Mouse (Mus musculus): Measurements from ENCODE around the gene Ralgps1. TPM values are rescaled to one million over a fixed set of nuclear protein-coding genes. Genes with fewer than 3 reads are reported as not detected.
A peak's percentile ranks its signal among the peaks of the same experiment; 100 is the strongest.
"Not testable (repeated sequence)": the region's sequence is repeated elsewhere in the genome, so short reads cannot be mapped to it uniquely, and the experiment has no call there.

The Ralgps1 gene
- polyA plus RNA-seq, 1 experiment = 0.53 TPM

DNA sequence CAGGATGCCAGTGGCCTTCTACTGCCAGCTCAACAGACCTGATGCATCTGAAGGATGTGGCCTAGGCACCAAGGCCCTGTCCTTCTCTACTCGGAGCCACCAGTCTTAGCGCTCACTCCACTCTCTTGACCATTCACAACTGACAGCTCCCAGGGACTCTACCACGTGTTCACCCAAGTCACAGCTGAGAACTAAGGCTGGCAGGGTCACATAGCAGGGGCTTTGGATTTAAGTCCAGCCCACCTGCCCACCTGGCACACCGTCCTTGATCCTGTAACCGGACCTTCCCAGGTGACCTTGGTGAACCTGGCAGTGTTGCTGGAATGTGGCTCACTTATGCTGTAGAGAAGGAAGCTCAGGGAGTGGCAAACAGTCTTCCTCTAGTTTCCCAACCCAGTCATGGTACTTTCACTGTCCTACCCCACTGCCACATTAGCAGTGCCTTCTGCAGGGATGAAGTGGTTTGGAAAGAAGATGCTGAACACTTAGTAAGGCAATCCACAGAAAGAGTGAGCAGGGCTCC is 156.0 kb downstream of the Ralgps1 start:
- Histone ChIP-seq H3K36me3 (replicated peaks; ENCODE audit: low read length) (no peaks in the 10 kb centered on the region), H3K4me1 (peaks cover 36% of the 10 kb centered on the region), H3K9me3 (no peaks in the 10 kb centered on the region), H3K27me3 (replicated peaks) (peaks cover 83% of the 10 kb centered on the region), H3K4me3 (replicated peaks) (peak overlapping the region; percentile 83)
- no peak for TF ChIP-seq FLI1 (IDR thresholded peaks at IDR 0.05; ENCODE audit: low read length)
- no peak for TF ChIP-seq GATA1 (IDR thresholded peaks at IDR 0.05; ENCODE audit: borderline replicate concordance, low read length)

DNA sequence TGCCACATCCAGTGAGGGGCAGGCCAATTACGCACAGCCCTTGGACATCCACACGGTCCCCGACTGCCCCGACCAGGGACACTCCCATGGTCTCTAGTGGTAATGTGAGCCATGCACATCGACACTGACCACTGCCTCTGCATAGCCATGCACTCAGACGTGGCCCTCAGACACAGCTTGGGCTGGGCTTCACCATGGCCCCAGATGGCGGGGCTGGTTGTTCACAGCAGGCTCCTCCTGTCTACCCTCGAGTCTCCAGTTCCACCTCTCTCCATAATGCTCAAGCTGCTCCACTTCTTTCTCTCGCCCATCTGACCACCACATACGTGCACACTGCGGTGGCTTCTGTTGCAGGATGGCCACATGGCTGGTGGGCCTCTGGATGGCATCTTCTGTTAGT is 160.0 kb downstream of the Ralgps1 start:
- not testable (repeated sequence) for H3K9me3 ChIP-seq; H3K36me3 ChIP-seq (replicated peaks; ENCODE audit: low read length); H3K4me3 ChIP-seq (replicated peaks)
- Histone ChIP-seq H3K27me3 (replicated peaks) (peaks cover 75% of the 10 kb centered on the region), H3K4me1 (peaks cover 19% of the 10 kb centered on the region)

DNA sequence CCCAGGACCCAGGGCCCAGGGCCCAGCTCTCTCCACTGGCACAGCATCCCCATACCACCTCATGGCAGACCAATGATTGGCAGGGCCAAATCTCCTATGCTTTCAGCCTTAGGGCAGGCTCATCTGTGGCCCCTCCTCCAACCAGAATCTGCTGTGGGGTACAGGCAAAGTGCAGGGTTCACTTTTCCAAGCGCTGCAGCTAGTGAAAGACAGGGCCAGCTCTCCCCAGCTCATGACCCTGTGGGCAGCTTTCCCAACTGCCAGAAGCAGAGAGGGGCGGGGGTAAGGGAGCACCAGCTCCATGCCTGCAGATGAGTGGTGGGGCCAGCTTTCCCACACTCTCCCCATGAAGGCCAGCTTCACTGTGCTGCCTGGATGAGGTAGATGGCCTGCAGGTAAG is 160.4 kb downstream of the Ralgps1 start:
- no peaks in the 10 kb centered on the region for H3K9me3 ChIP-seq
- peaks cover 15% of the 10 kb centered on the region for H3K4me1 ChIP-seq
- no peaks in the 10 kb centered on the region for H3K36me3 ChIP-seq (replicated peaks; ENCODE audit: low read length)

DNA sequence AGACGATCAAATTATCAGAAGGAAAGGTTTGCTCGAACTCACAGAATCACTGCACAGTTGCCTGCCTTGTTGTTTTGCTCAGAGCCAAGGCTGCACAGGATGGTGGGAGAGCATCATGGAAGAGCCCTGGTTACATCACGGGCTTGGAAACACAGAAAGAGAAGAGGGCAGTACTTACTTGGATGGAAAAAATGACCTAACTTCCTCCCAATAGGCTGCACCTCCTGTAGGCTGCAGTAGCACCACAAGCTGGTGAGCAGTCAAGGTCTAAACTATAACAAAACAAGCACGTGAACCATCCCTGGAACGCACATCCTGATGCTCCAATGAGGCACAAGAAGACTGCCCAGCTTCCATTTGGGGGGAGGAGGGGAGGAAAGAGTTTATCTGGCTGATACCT is 163.2 kb downstream of the Ralgps1 start:
- no peaks in the 10 kb centered on the region for H3K36me3 ChIP-seq (replicated peaks; ENCODE audit: low read length)
- H3K4me3 ChIP-seq (replicated peaks) = no peak overlapping the region
- H3K4me1 ChIP-seq = peaks cover 28% of the 10 kb centered on the region
- H3K9me3 ChIP-seq = no peaks in the 10 kb centered on the region
- no peak for TF ChIP-seq GATA1 (IDR thresholded peaks at IDR 0.05; ENCODE audit: borderline replicate concordance, low read length)
- peaks cover 62% of the 10 kb centered on the region for H3K27me3 ChIP-seq (replicated peaks)

More for the DNA sequence above, 160.4 kb downstream of the Ralgps1 start:
- H3K4me3 ChIP-seq (replicated peaks) = no peak overlapping the region
- no peak for TF ChIP-seq GATA1 (IDR thresholded peaks at IDR 0.05; ENCODE audit: borderline replicate concordance, low read length)
- TF ChIP-seq FLI1 (IDR thresholded peaks at IDR 0.05; ENCODE audit: low read length) = no peak
- H3K27me3 ChIP-seq (replicated peaks) = peaks cover 75% of the 10 kb centered on the region

DNA sequence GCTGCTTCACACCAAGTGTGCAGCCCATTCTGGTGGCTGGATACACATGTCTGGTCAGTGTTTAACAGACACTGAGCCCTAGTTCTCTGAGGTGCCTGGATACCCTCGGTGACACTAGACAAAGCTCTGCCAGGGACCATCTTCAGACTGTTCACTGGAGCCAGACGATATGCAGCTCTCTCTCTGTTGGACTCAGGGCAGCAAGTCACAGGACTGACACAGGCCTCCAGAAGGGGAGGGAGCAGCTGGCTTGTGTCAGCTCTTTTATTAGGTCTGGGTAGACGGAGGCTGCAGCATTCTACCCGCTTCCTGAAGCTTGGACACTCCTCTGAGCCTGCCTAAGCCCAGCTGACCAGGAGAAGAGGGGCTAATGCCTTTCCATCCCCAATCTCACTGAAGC is 164.2 kb downstream of the Ralgps1 start:
- Histone ChIP-seq H3K36me3 (replicated peaks; ENCODE audit: low read length) (no peaks in the 10 kb centered on the region), H3K27me3 (replicated peaks) (peaks cover 59% of the 10 kb centered on the region), H3K4me1 (peaks cover 29% of the 10 kb centered on the region), H3K4me3 (replicated peaks) (no peak overlapping the region), H3K9me3 (no peaks in the 10 kb centered on the region)
- TF ChIP-seq FLI1 (IDR thresholded peaks at IDR 0.05; ENCODE audit: low read length) (no peak), GATA1 (IDR thresholded peaks at IDR 0.05; ENCODE audit: borderline replicate concordance, low read length) (no peak)

DNA sequence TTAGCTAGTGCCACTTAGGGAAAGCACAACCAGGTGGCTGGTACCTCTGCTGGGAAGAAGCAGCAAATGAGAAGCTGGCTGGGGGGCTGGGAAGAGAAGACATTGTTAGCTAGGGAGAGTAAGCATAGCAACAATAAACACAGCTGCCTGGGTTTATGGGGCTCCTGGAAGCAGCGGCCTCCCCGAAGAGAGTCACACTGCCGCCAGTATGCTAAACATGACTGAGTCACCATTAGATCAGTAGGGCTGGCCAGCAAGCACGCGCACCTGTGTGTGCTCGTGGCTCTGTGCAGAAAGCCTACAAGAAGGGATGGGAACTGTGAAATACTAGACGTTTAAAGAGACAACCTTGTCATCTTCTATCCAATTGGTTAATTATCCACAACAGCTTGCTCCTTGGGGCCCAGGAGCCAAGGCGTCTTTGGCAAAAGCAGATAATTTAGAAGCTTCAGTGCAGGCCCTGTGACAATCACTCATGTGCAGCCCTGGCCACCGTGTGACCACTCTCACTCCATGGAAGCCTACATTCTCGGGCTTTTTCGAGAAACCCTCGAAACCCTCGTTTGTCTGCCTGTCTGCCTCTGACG is 165.3 kb downstream of the Ralgps1 start:
- peaks cover 29% of the 10 kb centered on the region for H3K4me1 ChIP-seq
- peaks cover 61% of the 10 kb centered on the region for H3K27me3 ChIP-seq (replicated peaks)
- TF ChIP-seq FLI1 (IDR thresholded peaks at IDR 0.05; ENCODE audit: low read length) = no peak
- H3K36me3 ChIP-seq (replicated peaks; ENCODE audit: low read length) = no peaks in the 10 kb centered on the region
- no peak overlapping the region for H3K4me3 ChIP-seq (replicated peaks)
- H3K9me3 ChIP-seq = no peaks in the 10 kb centered on the region

DNA sequence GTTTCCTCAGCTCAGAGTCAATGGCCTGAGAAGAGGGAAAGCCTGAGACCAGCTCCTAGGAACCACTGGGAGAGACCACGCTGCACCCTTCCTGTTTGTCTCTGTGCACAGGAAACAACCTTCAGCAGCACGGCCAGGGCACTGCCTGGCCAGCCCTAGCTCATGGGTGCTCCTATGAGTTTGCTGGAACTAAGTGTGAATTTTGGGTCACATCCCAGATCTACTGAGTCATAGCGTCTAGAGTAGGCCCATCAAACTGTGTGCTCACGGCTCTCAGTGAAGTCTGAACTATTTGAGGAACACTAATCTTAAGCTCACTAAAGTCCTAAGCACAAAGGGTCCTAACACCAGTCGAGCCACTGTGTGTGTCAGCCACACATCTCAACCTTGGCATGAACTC is 166.3 kb downstream of the Ralgps1 start:
- Histone ChIP-seq H3K4me3 (replicated peaks) (no peak overlapping the region), H3K4me1 (peaks cover 29% of the 10 kb centered on the region), H3K9me3 (no peaks in the 10 kb centered on the region), H3K36me3 (replicated peaks; ENCODE audit: low read length) (no peaks in the 10 kb centered on the region), H3K27me3 (replicated peaks) (peaks cover 60% of the 10 kb centered on the region)
- TF ChIP-seq GATA1 (IDR thresholded peaks at IDR 0.05; ENCODE audit: borderline replicate concordance, low read length) = no peak
- no peak for TF ChIP-seq FLI1 (IDR thresholded peaks at IDR 0.05; ENCODE audit: low read length)

DNA sequence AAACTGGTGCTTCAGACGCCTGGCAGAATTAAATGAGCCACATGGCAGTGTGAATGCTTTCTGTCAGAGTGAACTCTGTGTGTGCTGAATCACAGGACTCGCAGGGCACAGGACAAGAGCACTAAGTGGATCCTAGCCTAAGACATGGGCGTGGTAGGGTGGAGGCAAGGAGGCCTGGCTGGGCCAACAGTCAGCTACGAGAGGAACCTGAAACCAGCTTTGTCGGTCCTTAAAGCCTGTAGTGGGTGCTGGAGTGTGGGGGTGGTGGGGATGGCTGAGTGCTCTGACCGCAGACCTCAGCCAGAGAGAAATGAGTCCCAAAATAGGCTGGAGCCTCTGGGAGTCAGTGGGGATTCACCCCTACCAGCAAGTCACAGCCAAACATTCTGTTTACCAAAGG is 168.0 kb downstream of the Ralgps1 start:
- Histone ChIP-seq H3K4me1 (peaks cover 29% of the 10 kb centered on the region), H3K9me3 (no peaks in the 10 kb centered on the region), H3K4me3 (replicated peaks) (no peak overlapping the region), H3K27me3 (replicated peaks) (peaks cover 59% of the 10 kb centered on the region), H3K36me3 (replicated peaks; ENCODE audit: low read length) (no peaks in the 10 kb centered on the region)
- no peak for TF ChIP-seq FLI1 (IDR thresholded peaks at IDR 0.05; ENCODE audit: low read length)
- TF ChIP-seq GATA1 (IDR thresholded peaks at IDR 0.05; ENCODE audit: borderline replicate concordance, low read length) = no peak

DNA sequence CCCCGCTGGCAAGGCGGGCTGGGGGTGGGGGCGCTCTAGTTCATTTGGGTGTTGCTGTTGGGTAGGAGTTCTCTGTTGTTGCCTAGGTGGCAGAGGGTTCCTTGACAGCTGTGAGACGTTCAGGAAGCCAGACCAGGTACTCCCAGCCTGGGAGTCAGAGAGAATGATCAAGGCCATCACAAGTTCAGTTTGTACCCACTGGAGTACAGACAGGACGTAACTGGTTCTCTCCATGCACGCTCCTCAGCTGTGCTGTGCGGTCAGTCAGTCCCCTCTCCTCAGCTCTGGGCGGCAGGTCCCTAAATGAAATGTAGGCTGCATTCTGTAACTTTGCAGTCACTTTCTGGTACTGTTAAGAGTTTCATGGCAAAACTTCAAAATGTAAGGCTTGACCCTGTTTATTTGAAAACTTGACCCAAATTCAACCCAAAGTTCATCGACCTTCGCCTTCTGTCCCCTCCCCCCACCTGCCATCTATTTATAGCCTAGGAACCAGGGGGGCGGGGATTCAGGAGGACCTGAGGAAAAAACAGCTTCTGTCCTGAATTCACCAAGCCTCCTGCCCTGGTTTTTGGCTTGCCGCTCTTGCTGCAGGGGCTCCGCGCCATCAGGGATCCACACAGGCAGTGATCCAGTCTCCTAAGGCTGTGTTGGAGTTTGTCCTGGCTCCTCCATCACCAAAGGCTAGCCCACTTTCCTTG is 170.8 kb downstream of the Ralgps1 start:
- TF ChIP-seq FLI1 (IDR thresholded peaks at IDR 0.05; ENCODE audit: low read length) (no peak), GATA1 (IDR thresholded peaks at IDR 0.05; ENCODE audit: borderline replicate concordance, low read length) (no peak)
- H3K36me3 ChIP-seq (replicated peaks; ENCODE audit: low read length) = no peaks in the 10 kb centered on the region

DNA sequence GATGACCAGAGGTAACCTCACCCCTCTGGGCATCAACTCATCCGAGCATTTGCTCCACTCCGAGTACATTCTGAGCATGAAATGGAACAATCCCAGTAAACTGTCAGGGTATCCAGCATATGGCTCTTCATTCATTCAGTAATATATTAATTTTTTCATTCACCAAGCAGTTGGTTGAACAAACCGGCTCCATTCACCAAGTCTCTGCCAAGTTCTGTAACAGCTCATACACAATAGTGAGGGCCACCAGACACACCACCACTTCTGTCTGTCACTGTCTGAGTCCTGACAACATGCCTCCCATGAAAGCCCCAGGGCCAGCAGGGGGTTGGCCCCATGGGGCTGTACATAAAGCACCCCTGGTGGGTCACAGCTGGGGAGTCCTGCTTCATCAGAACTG is 181.3 kb downstream of the Ralgps1 start:
- Histone ChIP-seq H3K4me1 (peaks cover 50% of the 10 kb centered on the region), H3K36me3 (replicated peaks; ENCODE audit: low read length) (no peaks in the 10 kb centered on the region), H3K4me3 (replicated peaks) (no peak overlapping the region), H3K27me3 (replicated peaks) (peaks cover 35% of the 10 kb centered on the region), H3K9me3 (no peaks in the 10 kb centered on the region)
- no peak for TF ChIP-seq FLI1 (IDR thresholded peaks at IDR 0.05; ENCODE audit: low read length)
- TF ChIP-seq GATA1 (IDR thresholded peaks at IDR 0.05; ENCODE audit: borderline replicate concordance, low read length) = no peak

More for the DNA sequence above, 170.8 kb downstream of the Ralgps1 start:
- Histone ChIP-seq H3K4me1 (peaks cover 23% of the 10 kb centered on the region), H3K9me3 (no peaks in the 10 kb centered on the region), H3K27me3 (replicated peaks) (peaks cover 52% of the 10 kb centered on the region), H3K4me3 (replicated peaks) (no peak overlapping the region)
